Mouse (Mus musculus) left cerebral cortex, postnatal 36 days (tissue): ENCODE results near the gene 1700025G04Rik. TPM values are rescaled to one million over a fixed set of nuclear protein-coding genes. Genes with fewer than 3 reads are reported as not detected.

ENCODE experiments used
- DNase-seq, 2 experiments: peaks; one replicate each; pipeline ENCODE4 v3.0.0; 2021 to 2022; ENCODE audit warnings: low spot score in 2 of 2, mixed read lengths in 1 of 2
- intact Hi-C: fragments of 180-260 bp; cut with DNase I; formaldehyde crosslinking; loops from one replicate; pipeline ENCODE4 v1.15.1; 2025
- total RNA-seq, 2 experiments: library from RNA; stranded (reverse); gene quantifications; 2 replicates each; pipeline ENCODE4 v1.2.3; 2021

Gene 1700025G04Rik
- total RNA-seq, 2 experiments from 2014 or later, result 70.8 to 75.8 TPM

DNA sequence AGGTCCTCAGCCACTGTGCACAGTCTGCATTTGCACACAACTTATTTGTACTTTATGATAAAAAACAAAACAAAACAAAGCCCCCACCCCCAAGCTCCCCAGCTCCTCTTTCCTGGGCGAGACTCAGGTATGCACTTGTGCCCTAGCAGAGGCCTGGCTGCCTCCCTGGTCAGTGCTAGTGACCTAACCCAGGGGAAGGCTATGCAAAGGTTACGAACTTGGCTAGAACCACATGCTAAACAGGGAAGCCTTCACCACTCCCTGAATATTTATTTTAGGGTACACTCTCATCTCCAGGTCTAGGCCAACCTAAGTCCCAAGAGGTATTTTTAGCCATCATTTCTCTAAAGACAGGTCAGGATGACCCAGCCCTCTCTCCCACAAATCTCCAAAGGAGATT is 203.8 kb downstream of the 1700025G04Rik start:
- intact Hi-C loops, result no loop called here
- no peak for DNase-seq

GRCm38 (mm10) chr1:151881253-151881652 is 208.7 kb downstream of the 1700025G04Rik start:
- intact Hi-C loops, result no loop called here
- no peak for DNase-seq

DNA sequence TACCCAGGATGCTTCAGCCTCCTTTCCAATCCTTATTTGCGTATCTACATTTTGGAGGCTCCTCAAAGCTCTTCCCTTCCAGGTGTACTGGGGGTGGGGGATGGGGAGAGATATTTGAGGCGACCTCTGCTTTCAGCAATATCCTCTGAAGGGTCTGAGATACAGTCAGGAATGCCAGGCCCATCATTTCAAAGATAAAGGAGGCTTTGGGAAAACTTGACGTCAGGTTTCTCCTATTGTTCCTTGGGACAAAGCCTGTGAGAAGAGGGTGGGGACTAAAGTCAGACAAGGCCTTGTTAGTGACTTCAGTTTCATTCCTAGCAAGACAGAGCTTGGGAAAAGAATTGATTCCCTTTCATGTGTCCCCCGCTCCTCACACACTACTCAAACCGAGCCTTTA is 209.2 kb downstream of the 1700025G04Rik start:
- intact Hi-C loops, result no loop called here

GRCm38 (mm10) chr1:151879966-151880365 is 210.0 kb downstream of the 1700025G04Rik start:
- intact Hi-C loops, result no loop called here
- no peak for DNase-seq

More for the DNA sequence above, 209.2 kb downstream of the 1700025G04Rik start:
- no peak for DNase-seq

DNA sequence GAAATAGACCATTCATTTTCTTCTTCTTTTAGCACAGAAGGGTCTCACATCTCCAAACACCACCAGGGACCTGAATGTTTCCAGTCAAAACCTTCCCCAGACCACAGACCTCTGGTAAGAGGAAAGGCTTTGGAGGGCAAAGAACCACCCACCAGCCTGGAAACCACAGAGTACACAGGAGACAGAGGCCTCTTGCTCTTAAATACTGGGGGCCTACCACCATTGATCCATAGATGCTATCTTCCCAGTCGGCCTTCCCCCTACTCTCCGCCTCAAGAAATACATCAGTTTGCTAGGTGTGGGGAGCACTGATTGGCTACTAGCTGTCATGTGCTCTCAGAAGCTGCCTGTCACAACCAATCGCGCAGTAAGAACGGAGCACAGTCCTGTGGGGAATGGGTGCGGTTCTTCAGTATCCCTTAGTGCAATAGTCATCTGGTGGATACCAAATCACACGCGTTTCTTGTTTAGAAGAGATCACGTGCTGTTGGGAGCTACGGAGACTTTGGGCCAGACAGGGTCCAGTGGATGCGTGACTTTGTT is 210.5 kb downstream of the 1700025G04Rik start:
- intact Hi-C loops, result no loop called here

DNA sequence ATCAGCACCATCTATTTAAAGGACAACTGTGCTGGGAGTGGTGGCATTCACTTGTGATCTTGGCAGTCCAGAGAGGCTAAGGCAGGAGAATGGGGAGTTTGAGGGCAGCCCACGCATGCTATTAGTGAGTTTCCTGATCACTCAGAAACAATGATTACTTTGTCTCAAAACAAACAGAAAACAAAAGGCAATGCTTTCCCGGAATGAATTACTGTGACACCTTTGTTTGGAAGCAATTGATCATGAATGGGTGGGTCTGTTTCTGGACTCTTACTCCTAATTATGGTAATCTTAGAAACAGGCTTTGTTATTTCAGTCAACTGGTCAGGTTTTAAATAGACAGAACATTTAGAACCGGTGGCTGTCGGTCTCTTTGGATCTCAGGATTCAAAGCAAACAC is 211.5 kb downstream of the 1700025G04Rik start:
- intact Hi-C loops, result no loop called here
- no peak for DNase-seq

More for the DNA sequence above, 210.5 kb downstream of the 1700025G04Rik start:
- no peak for DNase-seq

GRCm38 (mm10) chr1:151872971-151873370 is 217.0 kb downstream of the 1700025G04Rik start:
- no peak for DNase-seq
- intact Hi-C loops, result no loop called here

DNA sequence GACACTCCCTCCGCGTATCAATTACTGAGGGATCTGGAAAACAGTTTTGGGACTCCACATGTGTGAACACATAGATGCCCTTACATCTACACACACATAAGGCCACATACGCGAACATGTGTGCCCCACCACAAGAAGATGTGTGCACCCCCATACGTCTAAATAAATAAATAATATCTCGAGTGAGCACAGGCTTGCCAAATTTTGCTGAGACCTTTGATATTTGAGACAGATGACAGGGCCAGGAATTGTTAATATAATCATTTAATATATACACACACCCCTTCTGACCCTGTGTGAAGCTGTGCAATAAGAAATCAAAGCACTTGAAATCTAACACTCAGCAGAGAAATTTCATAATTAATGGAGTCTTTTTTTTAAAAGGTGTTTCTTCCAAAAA is 225.6 kb downstream of the 1700025G04Rik start:
- intact Hi-C loops, result no loop called here
- DNase-seq, result no peak

- no peak for DNase-seq
- intact Hi-C loops, result no loop called here
Observed at GRCm38 (mm10) chr1:151863797-151864147, 226.2 kb downstream of the 1700025G04Rik start.

DNA sequence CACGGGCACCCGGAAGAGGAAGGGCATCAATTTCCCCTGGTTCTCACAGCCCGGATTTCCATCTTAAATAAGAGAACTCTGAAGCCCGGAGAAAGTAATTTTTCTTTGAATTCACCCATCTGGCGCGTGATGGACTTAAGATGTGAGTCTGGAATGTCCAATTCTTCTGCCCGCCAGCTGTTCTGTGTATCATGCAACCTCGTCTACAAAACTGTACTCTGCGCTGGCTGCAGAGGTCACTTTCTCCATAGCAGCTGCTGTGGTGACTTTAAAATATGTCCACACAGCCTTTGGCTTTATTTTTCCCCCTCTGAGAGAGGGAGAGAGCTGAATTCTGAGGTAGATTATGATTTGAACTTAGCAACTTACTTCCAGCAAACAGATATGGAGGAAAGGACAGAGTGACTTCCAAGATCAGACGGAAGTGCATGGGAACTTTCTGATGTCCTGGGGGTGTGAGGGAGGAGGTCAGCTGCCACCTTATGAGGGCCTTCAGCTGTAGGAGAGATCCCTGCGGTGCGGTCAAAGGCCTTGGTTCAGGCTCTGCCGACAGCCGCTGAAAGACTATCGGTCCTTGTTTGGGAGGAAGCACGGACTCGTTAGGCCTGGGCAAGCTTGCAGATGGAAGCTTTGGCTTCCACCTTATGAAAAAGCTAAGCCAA is 226.7 kb downstream of the 1700025G04Rik start:
- intact Hi-C loops, result no loop called here
- no peak for DNase-seq

GRCm38 (mm10) chr1:151862109-151862508 is 227.8 kb downstream of the 1700025G04Rik start:
- no peak for DNase-seq
- intact Hi-C loops, result no loop called here

DNA sequence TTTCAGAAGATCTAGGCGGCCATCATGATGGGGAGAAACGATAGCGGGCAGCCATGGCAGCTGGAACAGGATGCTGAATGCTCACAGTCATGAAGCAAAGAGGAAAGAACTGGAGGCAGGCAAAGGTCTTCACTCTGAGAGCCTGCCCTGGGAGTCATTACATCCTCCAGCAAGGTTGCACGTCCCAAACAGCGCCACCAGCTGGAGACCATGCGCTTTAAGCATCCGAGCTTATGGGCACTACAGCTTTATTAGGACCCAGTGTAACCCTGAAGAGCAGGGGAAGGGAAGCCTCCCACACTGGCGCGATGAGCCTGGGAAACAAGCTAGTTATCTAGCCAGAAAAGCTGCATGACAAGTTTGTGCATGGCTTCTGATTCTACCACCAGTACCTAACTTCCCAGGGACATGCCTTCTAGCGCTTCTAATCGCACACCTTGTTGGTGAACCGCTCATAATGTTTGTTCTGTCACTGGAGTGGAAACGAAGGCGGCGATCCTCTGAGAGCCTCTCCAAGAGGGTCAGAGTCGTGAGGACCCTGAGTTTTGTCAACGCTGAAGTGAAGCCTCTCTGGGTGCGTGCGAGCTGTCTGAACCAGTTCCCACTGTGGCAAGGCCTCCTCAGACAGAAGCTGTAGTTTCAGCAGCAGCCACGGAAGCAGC is 228.5 kb downstream of the 1700025G04Rik start:
- intact Hi-C loops, result no loop called here
- DNase-seq, result no peak

DNA sequence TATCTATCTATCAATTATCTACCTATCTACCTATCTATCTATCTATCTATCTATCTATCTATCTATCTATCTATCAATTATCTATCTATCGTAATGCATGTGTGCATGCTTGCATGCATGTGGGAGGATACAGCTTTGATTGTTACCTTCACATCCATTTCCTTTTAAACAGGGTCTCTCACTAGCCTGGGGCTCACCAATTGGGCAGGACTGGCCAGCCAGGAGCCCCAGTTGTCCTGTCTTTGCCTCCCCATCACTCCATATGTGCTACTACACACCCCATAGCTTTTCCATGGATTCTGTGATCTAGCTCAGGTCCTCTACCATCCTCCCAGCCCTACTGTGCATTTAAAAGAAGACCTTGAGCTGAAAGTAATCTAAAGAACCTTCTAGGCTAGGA is 231.5 kb downstream of the 1700025G04Rik start:
- no peak for DNase-seq
- intact Hi-C loops, result no loop called here

DNA sequence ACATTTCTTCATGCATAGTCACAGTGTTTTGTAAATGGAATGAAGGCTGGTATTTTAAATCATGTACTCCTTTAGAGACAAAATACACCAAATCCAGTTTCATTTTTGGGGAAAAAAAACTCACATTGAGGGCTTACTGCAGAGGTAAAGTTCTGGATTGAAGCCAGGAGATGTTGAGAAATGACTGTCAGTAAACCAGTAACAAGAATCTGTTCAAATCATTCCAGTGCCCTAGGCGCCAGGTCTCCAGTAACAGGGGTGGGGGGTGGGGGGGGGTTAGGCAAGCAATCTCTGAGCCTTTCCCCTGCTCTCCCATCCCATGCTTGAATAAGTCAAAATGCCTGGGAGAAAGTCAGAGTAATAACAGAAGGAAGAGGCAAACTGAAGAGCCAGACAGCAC is 234.4 kb downstream of the 1700025G04Rik start:
- no peak for DNase-seq
- intact Hi-C loops, result no loop called here

DNA sequence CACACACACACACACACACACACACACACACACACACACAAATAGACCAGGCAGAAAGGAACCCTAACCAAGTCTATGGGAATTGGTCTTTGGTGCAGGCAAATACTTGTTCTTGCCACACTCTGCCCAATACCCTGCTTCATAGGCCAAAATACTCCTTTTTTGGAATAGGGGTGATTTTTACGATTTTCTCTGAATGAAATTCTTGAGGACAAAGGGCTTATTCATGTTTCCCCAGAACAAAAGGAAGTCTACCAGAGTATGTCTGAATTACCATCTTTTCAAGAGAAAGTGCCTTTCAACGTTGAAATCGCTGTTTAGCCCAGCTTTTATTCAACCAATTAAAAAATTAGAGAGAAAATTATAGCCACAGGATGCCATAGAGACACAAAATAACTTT is 237.9 kb downstream of the 1700025G04Rik start:
- no peak for DNase-seq
- intact Hi-C loops, result no loop called here

DNA sequence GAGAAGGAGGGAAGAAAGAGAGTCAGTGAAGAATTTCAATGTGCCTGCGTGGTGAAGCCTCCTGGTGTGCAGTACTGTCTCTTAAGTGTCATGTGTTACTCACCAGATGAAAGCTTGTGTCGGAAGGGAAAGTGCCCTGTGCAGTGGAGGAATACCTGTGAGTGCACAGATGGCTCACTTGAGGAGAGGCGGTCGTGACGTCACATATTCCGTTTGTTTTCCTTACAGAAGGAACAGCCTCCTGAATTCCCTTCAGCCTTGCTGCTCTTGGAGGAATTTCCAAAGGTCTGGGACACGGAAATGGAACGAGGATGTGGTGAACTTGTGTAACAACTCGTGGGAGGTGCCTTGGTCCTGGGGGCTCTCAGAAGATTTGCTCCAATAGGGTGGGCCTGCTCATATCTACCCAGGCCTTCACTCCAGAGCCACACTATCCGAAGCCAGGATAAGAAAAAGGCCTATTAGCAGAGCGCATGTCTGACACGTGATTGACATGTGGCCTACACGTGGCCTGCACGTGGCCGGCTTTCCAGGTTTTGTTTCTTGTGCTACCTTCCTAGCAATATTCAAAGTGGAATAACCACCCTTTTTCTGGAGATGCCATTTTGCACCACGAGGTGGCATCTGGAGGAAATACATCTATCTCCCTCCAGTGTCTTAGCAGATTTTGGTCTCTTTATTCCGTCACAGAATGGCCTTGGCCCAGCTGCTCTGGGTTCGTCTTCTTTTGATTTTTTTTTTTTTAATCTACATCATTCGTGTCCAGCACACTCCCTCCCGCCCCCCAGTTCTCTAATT is 238.7 kb downstream of the 1700025G04Rik start:
- DNase-seq, result no peak
- intact Hi-C loops, result no loop called here

- DNase-seq, result no peak
- intact Hi-C loops, result no loop called here
Observed at GRCm38 (mm10) chr1:151849993-151850608, 239.8 kb downstream of the 1700025G04Rik start.

GRCm38 (mm10) chr1:151848286-151848685 is 241.6 kb downstream of the 1700025G04Rik start:
- intact Hi-C loops, result no loop called here
- no peak for DNase-seq

DNA sequence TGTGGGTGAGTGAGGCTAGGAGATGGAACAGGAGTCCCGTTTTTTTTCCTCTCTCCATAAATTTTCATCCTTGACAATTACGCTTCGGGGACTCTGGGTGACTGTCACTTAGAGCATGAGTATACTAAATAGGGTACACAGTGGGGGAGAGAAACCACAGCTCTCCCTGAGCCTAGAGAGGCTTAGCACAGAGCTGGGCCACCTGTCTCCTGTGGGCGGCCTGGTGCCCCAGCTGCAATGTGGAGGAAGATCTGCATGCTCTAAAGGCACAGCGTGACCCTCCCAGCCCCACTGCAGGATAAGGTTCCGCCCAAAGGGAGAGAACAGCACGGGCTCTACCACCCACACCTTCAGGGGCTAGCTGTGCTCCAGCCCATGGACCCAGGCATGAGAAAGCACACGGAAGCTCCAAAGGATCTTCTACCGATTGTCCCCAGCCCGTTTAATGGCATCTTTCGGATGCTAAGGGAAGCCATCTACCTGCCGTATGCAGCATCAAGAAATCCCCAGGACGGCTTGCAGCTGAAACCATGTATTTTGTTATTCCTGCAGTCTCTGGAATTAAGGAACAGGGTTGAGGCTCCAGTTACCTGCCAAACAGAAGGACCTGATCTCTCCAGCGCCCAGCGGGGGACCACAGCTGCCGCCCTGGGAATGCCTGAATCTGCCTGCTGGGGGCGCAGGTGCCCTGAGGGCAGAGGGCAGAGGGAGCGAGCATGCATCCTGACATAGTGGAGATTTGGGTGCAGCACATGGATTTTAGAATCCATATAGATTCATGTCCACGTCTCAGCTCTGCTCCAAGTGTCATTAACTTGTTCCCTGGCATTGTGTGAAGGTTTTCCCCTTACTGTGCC is 243.8 kb downstream of the 1700025G04Rik start:
- no peak for DNase-seq
- intact Hi-C loops, result no loop called here
